Comparison of ENCODE assay signal across 12 mouse cellular contexts in the genomic region with DNA sequence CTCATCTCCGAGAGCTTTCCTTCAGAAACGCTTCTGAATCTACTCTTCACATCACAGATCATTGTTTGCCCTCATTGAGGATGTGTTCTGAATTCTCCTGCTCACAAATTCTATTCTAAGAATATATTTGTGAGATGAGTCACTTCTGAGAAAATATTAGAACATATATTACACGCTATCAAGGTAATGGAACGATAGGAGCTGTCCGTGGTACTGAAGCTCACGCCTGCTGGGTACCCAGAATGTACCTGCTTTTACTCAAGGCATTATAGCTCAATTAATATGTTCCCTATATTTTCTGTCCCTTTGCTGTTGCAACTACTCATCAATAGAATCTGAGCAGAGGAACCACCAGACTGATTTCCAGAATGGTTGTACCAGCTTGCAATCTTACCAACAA.
DNase-seq lines count a peak whose midpoint lies in the region; ATAC-seq and TF ChIP-seq lines count a peak whose summit lies in the region.
"Had no signal": no experiment of that assay in that cellular context is flagged by ENCODE, and none has a peak within 500 bp of the region (broad histone marks: within the 10 kb centered on the region; RNA-seq: fewer than 3 reads in every experiment).

No protein-coding gene starts in this region.

- no peaks in the 10 kb centered on the region for H3K9me3 ChIP-seq in kidney, embryonic 15.5 days (replicated peaks)
- no peaks in the 10 kb centered on the region for H3K9me3 ChIP-seq in ES-E14 (ENCODE audit: control insufficient read depth, insufficient read depth, low read depth, low read length)
- no peaks in the 10 kb centered on the region for H3K9me3 ChIP-seq in embryonic facial prominence, embryonic 11.5 days (replicated peaks; ENCODE audit: control insufficient read depth, low read length)
- H3K9me3 ChIP-seq: embryonic facial prominence, embryonic 12.5 days; hindbrain, embryonic 13.5 days; limb, embryonic 12.5 days had no signal

- no peak overlapping the region for H3K27ac ChIP-seq in kidney, embryonic 15.5 days
- H3K27ac ChIP-seq in ES-E14 (ENCODE audit: insufficient read depth, low read depth, low read length, poor library complexity, severe bottlenecking) = no peak overlapping the region
- no peak overlapping the region for H3K27ac ChIP-seq in embryonic facial prominence, embryonic 11.5 days (replicated peaks; ENCODE audit: low read depth, low read length)
- H3K27ac ChIP-seq: embryonic facial prominence, embryonic 12.5 days; hindbrain, embryonic 13.5 days; limb, embryonic 12.5 days had no signal

- no peaks in the 10 kb centered on the region for H3K36me3 ChIP-seq in kidney, embryonic 15.5 days
- no peaks in the 10 kb centered on the region for H3K36me3 ChIP-seq in ES-E14 (ENCODE audit: control insufficient read depth, insufficient read depth, low read length, poor library complexity, severe bottlenecking)
- no peaks in the 10 kb centered on the region for H3K36me3 ChIP-seq in embryonic facial prominence, embryonic 11.5 days (replicated peaks; ENCODE audit: control insufficient read depth, insufficient read depth, low read depth, low read length)
- H3K36me3 ChIP-seq: embryonic facial prominence, embryonic 12.5 days; hindbrain, embryonic 13.5 days; limb, embryonic 12.5 days had no signal

- peak; percentile 61 for DNase-seq in kidney, postnatal 10 days
- peak; percentile 17 for DNase-seq in 416B (ENCODE audit: low read depth)
- DNase-seq in ES-E14 (ENCODE audit: low read depth, low spot score) = peak; percentile 19
- peak; percentile 76 for DNase-seq in embryonic facial prominence, embryonic 11.5 days (ENCODE audit: low spot score)
- DNase-seq in cerebellum, adult 11 months = no peak
- no peak for DNase-seq in spleen, adult 12 weeks (ENCODE audit: low spot score)
- no peak for DNase-seq in spleen, postnatal 4 days (ENCODE audit: low spot score in 2 of 2)
- DNase-seq: right cerebral cortex, postnatal 4 days had no signal

- in situ Hi-C loops in ES-E14 (cut with MboI; ENCODE audit: low sequenced_read_pairs in 2 of 2, unreplicated experiment in 2 of 2) = no loop called here

- no peak overlapping the region for H3K9ac ChIP-seq in kidney, embryonic 15.5 days
- H3K9ac ChIP-seq in ES-E14 (ENCODE audit: insufficient read depth, low read depth, low read length, poor library complexity, severe bottlenecking) = no peak overlapping the region
- H3K9ac ChIP-seq in embryonic facial prominence, embryonic 11.5 days (replicated peaks; ENCODE audit: low read length) = no peak overlapping the region
- H3K9ac ChIP-seq: embryonic facial prominence, embryonic 12.5 days; hindbrain, embryonic 13.5 days; limb, embryonic 12.5 days had no signal

- no peak for ATAC-seq in kidney, embryonic 15.5 days (replicated peaks; ENCODE audit: low FRiP score)
- no peak for ATAC-seq in embryonic facial prominence, embryonic 11.5 days (replicated peaks; ENCODE audit: insufficient number of reproducible peaks, low FRiP score, low TSS enrichment, low read depth)

- no peaks in the 10 kb centered on the region for H3K27me3 ChIP-seq in kidney, embryonic 15.5 days
- H3K27me3 ChIP-seq in embryonic facial prominence, embryonic 11.5 days (ENCODE audit: control insufficient read depth, insufficient read depth, low read length) = no peaks in the 10 kb centered on the region
- H3K27me3 ChIP-seq: embryonic facial prominence, embryonic 12.5 days; hindbrain, embryonic 13.5 days; limb, embryonic 12.5 days had no signal

- H3K4me2 ChIP-seq in kidney, embryonic 15.5 days = no peak overlapping the region
- no peak overlapping the region for H3K4me2 ChIP-seq in embryonic facial prominence, embryonic 11.5 days (ENCODE audit: low read depth, low read length)
- H3K4me2 ChIP-seq: embryonic facial prominence, embryonic 12.5 days; hindbrain, embryonic 13.5 days; limb, embryonic 12.5 days had no signal

- no peaks in the 10 kb centered on the region for H3K4me1 ChIP-seq in kidney, embryonic 15.5 days
- no peaks in the 10 kb centered on the region for H3K4me1 ChIP-seq in ES-E14 (ENCODE audit: control insufficient read depth in 2 of 2, insufficient read depth in 2 of 2, low read length in 2 of 2, poor library complexity in 1 of 2)
- H3K4me1 ChIP-seq in embryonic facial prominence, embryonic 11.5 days (ENCODE audit: control insufficient read depth, insufficient read depth, low read length) = no peaks in the 10 kb centered on the region
- H3K4me1 ChIP-seq: embryonic facial prominence, embryonic 12.5 days; hindbrain, embryonic 13.5 days; limb, embryonic 12.5 days had no signal

- WGBS in kidney, embryonic 15.5 days = 66% methylated on average over 6 of the region's 6 CpGs
- 66% methylated on average over 6 of the region's 6 CpGs for WGBS in embryonic facial prominence, embryonic 11.5 days

- no peak overlapping the region for H3K4me3 ChIP-seq in kidney, embryonic 15.5 days (replicated peaks)
- H3K4me3 ChIP-seq in ES-E14 (ENCODE audit: insufficient read depth in 1 of 2, low read depth in 1 of 2, low read length in 2 of 2, poor library complexity in 1 of 2, severe bottlenecking in 1 of 2) = no peak overlapping the region
- no peak overlapping the region for H3K4me3 ChIP-seq in embryonic facial prominence, embryonic 11.5 days (ENCODE audit: low read depth, low read length)
- H3K4me3 ChIP-seq: embryonic facial prominence, embryonic 12.5 days; hindbrain, embryonic 13.5 days; limb, embryonic 12.5 days had no signal

TF ChIP-seq in ES-E14, 5 proteins besides CTCF, POLR2A, EP300 and RAD21:
- no peak for TF ChIP-seq CHD2 (IDR thresholded peaks at IDR 0.05; ENCODE audit: low read depth, low read length)
- TF ChIP-seq ZNF384 (IDR thresholded peaks at IDR 0.05; ENCODE audit: low read depth, low read length) = no peak
- no peak for TF ChIP-seq HCFC1 (IDR thresholded peaks at IDR 0.05; ENCODE audit: borderline replicate concordance, insufficient read depth, low read length)
- TF ChIP-seq MAFK (IDR thresholded peaks at IDR 0.05; ENCODE audit: insufficient read depth, low read depth, low read length) = no peak
- TF ChIP-seq ZC3H11A (IDR thresholded peaks at IDR 0.05; ENCODE audit: borderline replicate concordance, low read depth, low read length) = no peak

Comparison
In these comparisons a context has a peak if more than half of its experiments do, and no peak if none do; other contexts are left out.
1. DNase-seq: peak in kidney, postnatal 10 days (single experiment), 416B (single experiment), ES-E14 (single experiment) and embryonic facial prominence, embryonic 11.5 days (single experiment); none in cerebellum, adult 11 months (single experiment), spleen, adult 12 weeks (single experiment) and spleen, postnatal 4 days (0 of 2).